Mouse (Mus musculus): Measurements from ENCODE around the gene Mavs. TPM values are rescaled to one million over a fixed set of nuclear protein-coding genes. Genes with fewer than 3 reads are reported as not detected.
"Not testable (repeated sequence)": the region's sequence is repeated elsewhere in the genome, so short reads cannot be mapped to it uniquely, and the experiment has no call there.

Mavs gene
- polyA plus RNA-seq, 1 experiment, result 8.4 TPM

DNA sequence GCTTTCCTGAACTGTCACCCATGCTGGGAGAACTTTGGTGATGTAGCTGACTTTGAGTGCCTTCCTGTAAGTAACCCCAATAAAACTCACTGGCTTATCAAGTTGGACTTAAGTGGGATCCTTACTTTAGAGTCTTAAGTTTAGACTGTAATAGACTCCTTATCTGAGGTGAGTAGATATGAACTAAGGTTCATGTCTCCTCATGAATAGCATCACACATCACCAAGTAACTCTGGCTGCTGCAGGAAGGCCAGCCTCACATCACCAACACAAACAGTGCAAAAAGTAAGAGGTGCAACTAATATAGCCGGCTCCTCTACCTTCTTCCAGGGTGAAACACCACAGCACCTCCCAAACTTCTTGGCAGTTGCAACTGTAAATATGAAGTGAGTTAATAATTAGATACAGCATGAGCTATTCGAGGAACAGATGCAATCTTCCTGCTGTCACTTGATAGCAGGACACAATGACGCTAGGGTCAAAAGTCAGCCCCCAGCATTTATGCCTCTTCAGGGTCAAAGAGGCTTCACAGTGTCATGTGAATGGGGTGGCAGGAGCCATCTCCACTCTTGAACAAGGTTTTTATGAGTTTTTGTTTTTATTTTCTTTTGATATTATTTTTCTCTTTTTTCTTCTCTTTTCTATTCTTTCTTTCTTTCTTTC lies 11.9 kb upstream of the Mavs start:
- Histone ChIP-seq H3K4me1 (ENCODE audit: control insufficient read depth, insufficient read depth, low read length) (peaks cover 4% of the 10 kb centered on the region), H3K27ac (ENCODE audit: control insufficient read depth, insufficient read depth, low read depth, low read length, poor library complexity) (no peak overlapping the region), H3K4me3 (replicated peaks; ENCODE audit: control insufficient read depth, low read depth, low read length) (no peak overlapping the region)
- TF ChIP-seq CTCF (IDR thresholded peaks at IDR 0.05; ENCODE audit: control insufficient read depth, insufficient read depth, low read length), result no peak
- no peak for TF ChIP-seq POLR2A (IDR thresholded peaks at IDR 0.05; ENCODE audit: borderline replicate concordance, control insufficient read depth, low read depth, low read length)
- WGBS, result 58% methylated on average over 3 of the region's 3 CpGs

- no peak overlapping the region for H3K4me3 ChIP-seq (replicated peaks; ENCODE audit: control insufficient read depth, low read depth, low read length)
- peaks cover 4% of the 10 kb centered on the region for H3K4me1 ChIP-seq (ENCODE audit: control insufficient read depth, insufficient read depth, low read length)
- TF ChIP-seq POLR2A (IDR thresholded peaks at IDR 0.05; ENCODE audit: borderline replicate concordance, control insufficient read depth, low read depth, low read length) (no peak), CTCF (IDR thresholded peaks at IDR 0.05; ENCODE audit: control insufficient read depth, insufficient read depth, low read length) (no peak)
- WGBS, result 29% methylated on average over 5 of the region's 5 CpGs
- H3K27ac ChIP-seq (ENCODE audit: control insufficient read depth, insufficient read depth, low read depth, low read length, poor library complexity), result no peak overlapping the region
These were observed 11.3 kb upstream of the Mavs start for GRCm38 (mm10) chr2:131222562-131222961.

- Histone ChIP-seq H3K27ac (ENCODE audit: control insufficient read depth, insufficient read depth, low read depth, low read length, poor library complexity) (peak overlapping the region; percentile 44; the same call in 1 of the 2 replicates), H3K4me3 (replicated peaks; ENCODE audit: control insufficient read depth, low read depth, low read length) (no peak overlapping the region), H3K4me1 (ENCODE audit: control insufficient read depth, insufficient read depth, low read length) (peaks cover 4% of the 10 kb centered on the region)
- WGBS, result 72% methylated on average over 1 of the region's 1 CpGs
- TF ChIP-seq POLR2A (IDR thresholded peaks at IDR 0.05; ENCODE audit: borderline replicate concordance, control insufficient read depth, low read depth, low read length), result no peak
These were observed 10.3 kb upstream of the Mavs start for GRCm38 (mm10) chr2:131223569-131223968.

DNA sequence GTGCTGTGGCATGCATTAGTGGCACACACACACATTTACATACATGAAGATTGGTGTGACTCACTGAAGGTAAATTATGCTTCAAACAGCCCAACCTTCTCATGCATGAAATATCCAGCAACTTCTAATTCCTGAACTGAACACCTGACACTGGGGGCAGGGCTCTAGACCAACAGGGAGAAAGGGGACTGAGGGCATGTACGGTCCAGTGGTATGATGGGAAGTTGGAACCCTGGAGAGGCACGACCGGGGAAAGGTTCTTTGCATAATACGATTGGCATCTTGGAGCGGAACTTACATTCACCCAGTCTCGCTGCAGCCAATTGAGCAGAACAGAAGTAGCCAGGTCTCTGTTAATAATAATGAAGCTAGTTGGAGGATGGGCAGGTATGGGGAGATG lies 8.7 kb upstream of the Mavs start:
- TF ChIP-seq CTCF (IDR thresholded peaks at IDR 0.05; ENCODE audit: control insufficient read depth, insufficient read depth, low read length), result no peak
- TF ChIP-seq POLR2A (IDR thresholded peaks at IDR 0.05; ENCODE audit: borderline replicate concordance, control insufficient read depth, low read depth, low read length), result no peak
- H3K4me3 ChIP-seq (replicated peaks; ENCODE audit: control insufficient read depth, low read depth, low read length), result no peak overlapping the region
- WGBS, result 92% methylated on average over 6 of the region's 6 CpGs
- peaks cover 4% of the 10 kb centered on the region for H3K4me1 ChIP-seq (ENCODE audit: control insufficient read depth, insufficient read depth, low read length)
- H3K27ac ChIP-seq (ENCODE audit: control insufficient read depth, insufficient read depth, low read depth, low read length, poor library complexity), result no peak overlapping the region

- not testable (repeated sequence) for H3K27ac ChIP-seq (ENCODE audit: control insufficient read depth, insufficient read depth, low read depth, low read length, poor library complexity); H3K4me1 ChIP-seq (ENCODE audit: control insufficient read depth, insufficient read depth, low read length); H3K4me3 ChIP-seq (replicated peaks; ENCODE audit: control insufficient read depth, low read depth, low read length)
- WGBS, result 59% methylated on average over 2 of the region's 2 CpGs
These were observed 7.2 kb upstream of the Mavs start for GRCm38 (mm10) chr2:131226669-131227068.

- 71% methylated on average over 3 of the region's 3 CpGs for WGBS
- TF ChIP-seq POLR2A (IDR thresholded peaks at IDR 0.05; ENCODE audit: borderline replicate concordance, control insufficient read depth, low read depth, low read length) (no peak), CTCF (IDR thresholded peaks at IDR 0.05; ENCODE audit: control insufficient read depth, insufficient read depth, low read length) (no peak)
- H3K4me3 ChIP-seq (replicated peaks; ENCODE audit: control insufficient read depth, low read depth, low read length), result no peak overlapping the region
- peaks cover 4% of the 10 kb centered on the region for H3K4me1 ChIP-seq (ENCODE audit: control insufficient read depth, insufficient read depth, low read length)
- no peak overlapping the region for H3K27ac ChIP-seq (ENCODE audit: control insufficient read depth, insufficient read depth, low read depth, low read length, poor library complexity)
These were observed 6.6 kb upstream of the Mavs start for GRCm38 (mm10) chr2:131227243-131227642.

- H3K4me3 ChIP-seq (replicated peaks; ENCODE audit: control insufficient read depth, low read depth, low read length), result no peak overlapping the region
- no peak for TF ChIP-seq CTCF (IDR thresholded peaks at IDR 0.05; ENCODE audit: control insufficient read depth, insufficient read depth, low read length)
- TF ChIP-seq POLR2A (IDR thresholded peaks at IDR 0.05; ENCODE audit: borderline replicate concordance, control insufficient read depth, low read depth, low read length), result no peak
- H3K27ac ChIP-seq (ENCODE audit: control insufficient read depth, insufficient read depth, low read depth, low read length, poor library complexity), result no peak overlapping the region
- peaks cover 4% of the 10 kb centered on the region for H3K4me1 ChIP-seq (ENCODE audit: control insufficient read depth, insufficient read depth, low read length)
- WGBS, result 71% methylated on average over 2 of the region's 2 CpGs
These were observed 1.3 kb upstream of the Mavs start for GRCm38 (mm10) chr2:131232558-131232957.

DNA sequence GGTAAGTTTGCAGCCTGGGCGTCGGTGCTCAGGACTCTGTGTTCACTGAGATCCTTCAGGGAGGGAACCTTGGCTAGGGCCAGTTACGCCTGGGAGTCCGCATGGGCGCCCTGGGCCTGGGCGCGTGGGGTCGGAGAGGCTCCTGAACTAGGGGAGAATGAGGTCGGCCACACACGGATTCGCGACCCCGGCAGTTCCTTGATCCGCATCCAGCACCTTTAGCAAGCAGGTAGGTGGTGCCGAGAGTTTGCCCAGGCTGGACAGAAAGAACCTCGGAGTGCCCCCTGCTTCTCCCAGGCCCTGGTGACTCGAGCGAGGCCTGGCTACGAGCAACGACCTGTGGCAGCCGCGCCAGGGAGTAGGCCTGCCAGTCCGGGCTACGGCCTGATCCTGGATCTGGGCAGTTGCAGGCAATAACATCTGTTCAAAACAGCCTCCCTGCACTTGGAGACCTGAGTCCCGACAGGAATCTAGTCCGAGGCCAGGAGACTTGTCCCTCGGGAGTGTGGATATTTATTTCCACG lies 326 bp downstream of the Mavs start:
- peaks cover 4% of the 10 kb centered on the region for H3K4me1 ChIP-seq (ENCODE audit: control insufficient read depth, insufficient read depth, low read length)
- WGBS, result 6% methylated on average over 28 of the region's 28 CpGs
- TF ChIP-seq CTCF (IDR thresholded peaks at IDR 0.05; ENCODE audit: control insufficient read depth, insufficient read depth, low read length) (no peak), POLR2A (IDR thresholded peaks at IDR 0.05; ENCODE audit: borderline replicate concordance, control insufficient read depth, low read depth, low read length) (no peak; the same call in 1 of the 2 replicates)
- peak overlapping the region; percentile 73 for H3K4me3 ChIP-seq (replicated peaks; ENCODE audit: control insufficient read depth, low read depth, low read length)
- peak overlapping the region; percentile 82 for H3K27ac ChIP-seq (ENCODE audit: control insufficient read depth, insufficient read depth, low read depth, low read length, poor library complexity)

Measured in bone marrow, adult 2 months (tissue).